Mouse (Mus musculus) intestine, postnatal 0 days (tissue): ENCODE data around the gene Zdhhc21. TPM values are rescaled to one million over a fixed set of nuclear protein-coding genes. Genes with fewer than 3 reads are reported as not detected.

ENCODE experiments used
- ATAC-seq: fragments of 200-750 bp; cut with Nextera tagmentation; 2 replicates; pipeline ENCODE4 v1.8.0; 2017; ENCODE audit warnings: mild to moderate bottlenecking, moderate TSS enrichment, moderate library complexity
- H3K27ac ChIP-seq: fragments of 300-500 bp; sonication (generic); 2 replicates; pipeline ENCODE4 v1.5.1; 2014; ENCODE audit warnings: mild to moderate bottlenecking, low read depth, low read length, moderate library complexity
- H3K27me3 ChIP-seq: fragments of 300-500 bp; sonication (generic); replicated peaks from 2 replicates; pipeline ENCODE4 v1.6.1; 2014; ENCODE audit warnings: low read length, mixed read lengths; ENCODE audit not compliant: control insufficient read depth, insufficient read depth
- H3K36me3 ChIP-seq: fragments of 300-500 bp; sonication (generic); 2 replicates; pipeline ENCODE4 v1.6.1; 2014; ENCODE audit warnings: mild to moderate bottlenecking, moderate library complexity; ENCODE audit not compliant: control insufficient read depth, insufficient read depth
- H3K4me1 ChIP-seq: fragments of 300-500 bp; sonication (generic); replicated peaks from 2 replicates; pipeline ENCODE4 v1.6.1; 2014; ENCODE audit warnings: antibody characterized with exemption, low read length, mixed read lengths; ENCODE audit not compliant: control insufficient read depth, insufficient read depth
- H3K4me2 ChIP-seq: fragments of 300-500 bp; sonication (generic); replicated peaks from 2 replicates; pipeline ENCODE4 v1.6.1; 2014; ENCODE audit warnings: low read depth, mild to moderate bottlenecking, moderate library complexity
- H3K4me3 ChIP-seq: fragments of 300-500 bp; sonication (generic); 2 replicates; pipeline ENCODE4 v1.5.1; 2014; ENCODE audit warnings: low read depth, low read length
- H3K9ac ChIP-seq: fragments of 300-500 bp; sonication (generic); 2 replicates; pipeline ENCODE4 v1.6.1; 2014; ENCODE audit warnings: mild to moderate bottlenecking, low read depth, low read length
- H3K9me3 ChIP-seq: fragments of 300-500 bp; sonication (generic); 2 replicates; pipeline ENCODE4 v1.6.1; 2016; ENCODE audit warnings: mixed run types; ENCODE audit not compliant: control insufficient read depth
- CTCF ChIP-seq: sonication (generic); IDR thresholded peaks from 2 replicates; pipeline ENCODE4 v1.5.1; 2016; ENCODE audit warnings: low read depth, mild to moderate bottlenecking, control low read depth, antibody characterized with exemption, moderate library complexity
- WGBS: fragments of 180-500 bp; shearing (Covaris S2); extraction: QIAGEN DNeasy Blood & Tissue Kit; methylation state at CpG from one replicate; pipeline ENCODE4 v1.1.7; 2014; 5-methylcytosine and 5-hydroxymethylcytosine counted together
- polyA plus RNA-seq: library from polyadenylated mRNA; unstranded; fragments of >200 nt; fragmentation: Nextera tagmentation; extraction: Ambion mirVana; gene quantifications from 2 replicates; pipeline ENCODE4 v1.2.1, GENCODE M21; 2015

Gene Zdhhc21
- polyA plus RNA-seq, 1 experiment from 2014 or later, result 8.1 TPM

GRCm38 (mm10) chr4:82762430-82763119, 97.2 kb downstream of the Zdhhc21 start:
- H3K9me3 ChIP-seq, result no peaks in the 10 kb centered on the region
- WGBS, result 12% methylated on average over 10 of the region's 10 CpGs
- no peak overlapping the region for H3K9ac ChIP-seq
- no peaks in the 10 kb centered on the region for H3K36me3 ChIP-seq
- H3K4me3 ChIP-seq, result no peak overlapping the region
- no peak overlapping the region for H3K4me2 ChIP-seq
- H3K27me3 ChIP-seq, result no peaks in the 10 kb centered on the region
- H3K27ac ChIP-seq, result no peak overlapping the region
- ATAC-seq, result no peak
- H3K4me1 ChIP-seq, result no peaks in the 10 kb centered on the region
- no peak for TF ChIP-seq CTCF

- TF ChIP-seq CTCF, result no peak
- no peak overlapping the region for H3K4me3 ChIP-seq
- no peak for ATAC-seq
- WGBS, result 11% methylated on average over 3 of the region's 3 CpGs
- H3K27ac ChIP-seq, result no peak overlapping the region
- H3K4me2 ChIP-seq, result no peak overlapping the region
- no peaks in the 10 kb centered on the region for H3K36me3 ChIP-seq
- no peaks in the 10 kb centered on the region for H3K27me3 ChIP-seq
- H3K9ac ChIP-seq, result no peak overlapping the region
- no peaks in the 10 kb centered on the region for H3K9me3 ChIP-seq
- H3K4me1 ChIP-seq, result no peaks in the 10 kb centered on the region
These were observed 103.5 kb downstream of the Zdhhc21 start for GRCm38 (mm10) chr4:82756295-82756626.

- Histone ChIP-seq H3K9me3 (no peaks in the 10 kb centered on the region), H3K4me2 (no peak overlapping the region), H3K36me3 (no peaks in the 10 kb centered on the region), H3K27ac (no peak overlapping the region), H3K4me1 (no peaks in the 10 kb centered on the region), H3K9ac (no peak overlapping the region), H3K4me3 (no peak overlapping the region), H3K27me3 (no peaks in the 10 kb centered on the region)
- no peak for ATAC-seq
- WGBS, result 47% methylated on average over 3 of the region's 3 CpGs
- TF ChIP-seq CTCF, result no peak
These were observed 104.0 kb downstream of the Zdhhc21 start for GRCm38 (mm10) chr4:82755616-82756294.

Other genes with a start within 250 kb of the Zdhhc21 start
- 13.5 and 16.4 TPM in 2 replicates for gene Nfib, start 154.2 kb downstream of the Zdhhc21 start, polyA plus RNA-seq
- gene Cer1, start 25.2 kb upstream of the Zdhhc21 start, polyA plus RNA-seq, result not detected in 2 replicates
- gene Frem1, start 192.4 kb upstream of the Zdhhc21 start, polyA plus RNA-seq, result 1.5 and 1.6 TPM in 2 replicates